Mouse (Mus musculus) adrenal gland, postnatal 4 days (tissue): ENCODE data around the gene Acan. TPM values are rescaled to one million over a fixed set of nuclear protein-coding genes. Genes with fewer than 3 reads are reported as not detected.

Experiments used
- DNase-seq, 2 experiments: peaks; one replicate each; pipeline ENCODE4 v3.0.0; 2021 to 2022; ENCODE audit warnings: low spot score in 2 of 2, mixed read lengths in 2 of 2
- total RNA-seq, 2 experiments: library from RNA; stranded (reverse); gene quantifications; 2 replicates each; pipeline ENCODE4 v1.2.3; 2021

Gene Acan
- total RNA-seq, 2 experiments from 2014 or later = 0.50 to 1.6 TPM

GRCm38 (mm10) chr7:79139328-79139824, 86.1 kb downstream of the Acan start:
- DNase-seq = no peak

- DNase-seq = no peak
Measured at GRCm38 (mm10) chr7:79139891-79140591, 86.8 kb downstream of the Acan start.

GRCm38 (mm10) chr7:79140897-79141296, 87.6 kb downstream of the Acan start:
- peak; percentile 37 to 67 for DNase-seq

GRCm38 (mm10) chr7:79147011-79147837, 93.9 kb downstream of the Acan start:
- no peak for DNase-seq

GRCm38 (mm10) chr7:79147931-79148653, 94.8 kb downstream of the Acan start:
- DNase-seq = no peak

GRCm38 (mm10) chr7:79148711-79149266, 95.5 kb downstream of the Acan start, which contains the start of gene Mfge8:
Mfge8 (minus strand) TSS chr7:79149060.
- peak; percentile 67 to 80 for DNase-seq

- no peak for DNase-seq
Measured at GRCm38 (mm10) chr7:79149522-79149921, 96.2 kb downstream of the Acan start.

GRCm38 (mm10) chr7:79159406-79159805, 106.1 kb downstream of the Acan start:
- no peak for DNase-seq

Other genes starting within 250 kb of the Acan start
- 10 to 100 TPM; 13.2 to 14.0 TPM for gene Det1, start 206.2 kb upstream of the Acan start, total RNA-seq
- gene Aen, start 157.6 kb upstream of the Acan start, total RNA-seq = 10 to 100 TPM; 33.0 to 33.7 TPM
- gene Isg20, start 140.1 kb upstream of the Acan start, total RNA-seq = 10 to 100 TPM in 1 of 2 experiments, 1 to 10 TPM in 1; 7.4 to 13.7 TPM
- 1 to 10 TPM; 4.1 to 4.5 TPM for gene Hapln3, start 77.5 kb downstream of the Acan start, total RNA-seq
- 100 to 1,000 TPM; 327 to 347 TPM for gene Mfge8, start 95.6 kb downstream of the Acan start, total RNA-seq
- 100 to 1,000 TPM; 382 to 406 TPM for gene Abhd2, start 219.7 kb downstream of the Acan start, total RNA-seq